Mouse (Mus musculus) CH12.LX (cell line): ENCODE measurements at regions not wholly inside any gene's neighbourhood (a gene's known extent, or its start where the extent isn't known, plus 50 kb on each side); places are given as distances from the start of the nearest gene placed in this dataset.

Source experiments
- DNase-seq: peaks from one replicate; pipeline ENCODE4 v3.0.0-alpha.2; 2013; ENCODE audit errors: extremely low read depth
- H3K27ac ChIP-seq: 2 replicates; pipeline ENCODE4 v1.5.1; 2012; ENCODE audit warnings: low read depth, mild to moderate bottlenecking, control low read depth, moderate library complexity; ENCODE audit not compliant: insufficient read depth
- H3K27me3 ChIP-seq: replicated peaks from 2 replicates; pipeline ENCODE3; 2012; ENCODE audit warnings: inconsistent platforms
- H3K36me3 ChIP-seq, 2 experiments: replicated peaks in 1 of 2; 2 replicates each; pipeline versions ENCODE3 to v1.6.1; 2012; ENCODE audit warnings: inconsistent platforms in 1 of 2, low read length in 1 of 2, mild to moderate bottlenecking in 1 of 2, mixed read lengths in 1 of 2, moderate library complexity in 1 of 2; ENCODE audit not compliant: control insufficient read depth in 1 of 2, insufficient read depth in 1 of 2
- H3K4me1 ChIP-seq, 2 experiments: 2 replicates each; pipeline ENCODE4 v1.6.1; 2012; ENCODE audit warnings: inconsistent platforms in 1 of 2, moderate library complexity in 1 of 2; ENCODE audit not compliant: insufficient read depth in 2 of 2, control insufficient read depth in 1 of 2
- H3K4me2 ChIP-seq: 2 replicates; pipeline ENCODE4 v1.6.1; 2012; ENCODE audit warnings: low read depth, mild to moderate bottlenecking, control low read depth; ENCODE audit not compliant: poor library complexity, insufficient read depth, severe bottlenecking
- H3K4me3 ChIP-seq, 3 experiments: fragments of 150-350 bp in 1 of 3; sonication (generic) in 1 of 3; replicated peaks in 1 of 3; 2 replicates each; pipeline versions ENCODE3 to v1.5.1; 2011 to 2012; ENCODE audit warnings: low read depth in 2 of 3, low read length in 2 of 3, mild to moderate bottlenecking in 2 of 3, moderate library complexity in 2 of 3, control low read depth in 1 of 3, improper control_type of control experiment in 1 of 3, inconsistent platforms in 1 of 3, mixed read lengths in 1 of 3; ENCODE audit not compliant: poor library complexity in 1 of 3
- H3K79me2 ChIP-seq: replicated peaks from 2 replicates; pipeline ENCODE4 v1.6.1; 2012; ENCODE audit warnings: mild to moderate bottlenecking, moderate library complexity; ENCODE audit not compliant: control insufficient read depth, poor library complexity, insufficient read depth, severe bottlenecking; ENCODE audit errors: extremely low read depth
- H3K9ac ChIP-seq: 2 replicates; pipeline ENCODE4 v1.6.1; 2012; ENCODE audit warnings: low read depth, mild to moderate bottlenecking, control low read depth, moderate library complexity; ENCODE audit not compliant: insufficient read depth
- H3K9me3 ChIP-seq: replicated peaks from 2 replicates; pipeline ENCODE3; 2012; ENCODE audit warnings: low read length, inconsistent platforms, mixed read lengths
- BHLHE40 ChIP-seq: IDR thresholded peaks from 2 replicates; pipeline ENCODE4 v1.6.1; 2011; ENCODE audit warnings: mild to moderate bottlenecking, low read depth, low read length, improper control_type of control experiment
- CHD1 ChIP-seq: IDR thresholded peaks from 2 replicates; pipeline ENCODE4 v1.6.1; 2012; ENCODE audit warnings: low read depth, low read length, improper control_type of control experiment, inconsistent platforms
- CHD2 ChIP-seq: IDR thresholded peaks from 2 replicates; pipeline ENCODE4 v1.6.1; 2011; ENCODE audit warnings: low read length, improper control_type of control experiment
- E2F4 ChIP-seq: IDR thresholded peaks from 2 replicates; pipeline ENCODE4 v1.6.1; 2011; ENCODE audit warnings: low read depth, low read length, improper control_type of control experiment; ENCODE audit not compliant: insufficient replicate concordance
- ELF1 ChIP-seq: IDR thresholded peaks from 2 replicates; pipeline ENCODE4 v1.6.1; 2014; ENCODE audit warnings: low read depth, mild to moderate bottlenecking, inconsistent platforms, low read length, improper control_type of control experiment
- EP300 ChIP-seq: IDR thresholded peaks from 2 replicates; pipeline ENCODE4 v1.6.1; 2011; ENCODE audit warnings: low read length, improper control_type of control experiment
- HCFC1 ChIP-seq: IDR thresholded peaks from 2 replicates; pipeline ENCODE4 v1.6.1; 2012; ENCODE audit warnings: low read depth, mild to moderate bottlenecking, inconsistent platforms, low read length, improper control_type of control experiment
- IRF4 ChIP-seq: IDR thresholded peaks from 2 replicates; pipeline ENCODE4 v1.6.1; 2014; ENCODE audit warnings: low read depth, mild to moderate bottlenecking, inconsistent platforms, low read length, improper control_type of control experiment
- JUN ChIP-seq: IDR thresholded peaks from 2 replicates; pipeline ENCODE4 v1.6.1; 2011; ENCODE audit warnings: low read depth, mild to moderate bottlenecking, low read length, improper control_type of control experiment, moderate library complexity; ENCODE audit not compliant: insufficient read depth
- KAT2A ChIP-seq: IDR thresholded peaks from 2 replicates; pipeline ENCODE4 v1.6.1; 2012; ENCODE audit warnings: low read length, improper control_type of control experiment, inconsistent platforms; ENCODE audit not compliant: insufficient replicate concordance
- MAFK ChIP-seq: IDR thresholded peaks from 2 replicates; pipeline ENCODE4 v1.6.1; 2011; ENCODE audit warnings: low read length, improper control_type of control experiment; ENCODE audit not compliant: insufficient replicate concordance
- MAX ChIP-seq: IDR thresholded peaks from 2 replicates; pipeline ENCODE4 v1.6.1; 2011; ENCODE audit warnings: low read length, improper control_type of control experiment
- MAZ ChIP-seq: IDR thresholded peaks from 2 replicates; pipeline ENCODE4 v1.6.1; 2012; ENCODE audit warnings: low read depth, mild to moderate bottlenecking, inconsistent platforms, low read length, improper control_type of control experiment, moderate library complexity
- MEF2A ChIP-seq: IDR thresholded peaks from 2 replicates; pipeline ENCODE4 v1.6.1; 2014; ENCODE audit warnings: low read depth, mild to moderate bottlenecking, inconsistent platforms, low read length, improper control_type of control experiment, borderline replicate concordance
- MXI1 ChIP-seq: IDR thresholded peaks from 2 replicates; pipeline ENCODE4 v1.6.1; 2011; ENCODE audit warnings: mild to moderate bottlenecking, low read depth, low read length, improper control_type of control experiment
- MYC ChIP-seq: IDR thresholded peaks from 2 replicates; pipeline ENCODE4 v1.6.1; 2011; ENCODE audit warnings: low read depth, mild to moderate bottlenecking, improper control_type of control experiment, low read length
- PAX5 ChIP-seq: IDR thresholded peaks from 2 replicates; pipeline ENCODE4 v1.6.1; 2012; ENCODE audit warnings: low read length, inconsistent platforms, mixed read lengths
- POLR2AphosphoS2 ChIP-seq: IDR thresholded peaks from 2 replicates; pipeline ENCODE4 v1.6.1; 2011; ENCODE audit warnings: low read depth, low read length, improper control_type of control experiment
- RAD21 ChIP-seq: IDR thresholded peaks from 2 replicates; pipeline ENCODE4 v1.6.1; 2011; ENCODE audit warnings: low read depth, mild to moderate bottlenecking, low read length, improper control_type of control experiment, moderate library complexity
- SMC3 ChIP-seq: IDR thresholded peaks from 2 replicates; pipeline ENCODE4 v1.6.1; 2011; ENCODE audit warnings: low read depth, low read length, improper control_type of control experiment
- TBP ChIP-seq: conservative IDR thresholded peaks from 2 replicates; pipeline ENCODE4 v1.6.1; 2011; ENCODE audit warnings: low read depth, low read length, improper control_type of control experiment
- TCF12 ChIP-seq: IDR thresholded peaks from 2 replicates; pipeline ENCODE4 v1.6.1; 2014; ENCODE audit warnings: low read depth, mild to moderate bottlenecking, inconsistent platforms, low read length, improper control_type of control experiment
- UBTF ChIP-seq: IDR thresholded peaks from 2 replicates; pipeline ENCODE4 v1.6.1; 2012; ENCODE audit warnings: low read depth, mild to moderate bottlenecking, inconsistent platforms, low read length, improper control_type of control experiment, moderate library complexity
- USF1 ChIP-seq: IDR thresholded peaks from 2 replicates; pipeline ENCODE4 v1.6.1; 2014; ENCODE audit warnings: low read depth, mild to moderate bottlenecking, inconsistent platforms, low read length, improper control_type of control experiment
- USF2 ChIP-seq: conservative IDR thresholded peaks from 2 replicates; pipeline ENCODE4 v1.6.1; 2011; ENCODE audit warnings: low read depth, low read length, improper control_type of control experiment
- ZKSCAN1 ChIP-seq: IDR thresholded peaks from 2 replicates; pipeline ENCODE4 v1.6.1; 2012; ENCODE audit warnings: low read depth, inconsistent platforms, low read length, improper control_type of control experiment, borderline replicate concordance
- ZMIZ1 ChIP-seq: IDR thresholded peaks from 2 replicates; pipeline ENCODE4 v1.6.1; 2012; ENCODE audit warnings: low read depth, mild to moderate bottlenecking, inconsistent platforms, low read length, improper control_type of control experiment
- dilution Hi-C: fragments of 300-500 bp; cut with MboI; formaldehyde crosslinking; loops from 2 replicates; pipeline ENCODE4 v1.14.3; 2020; ENCODE audit warnings: low sequenced_read_pairs; ENCODE audit not compliant: extremely low pct_unique_long_range_greater_than_20kb, extremely low pct_ligation_motif_present
- in situ Hi-C: fragments of 300-500 bp; cut with MboI; formaldehyde crosslinking; loops from 3 replicates; pipeline ENCODE4 v1.14.3; 2019; ENCODE audit warnings: low sequenced_read_pairs, low pct_ligation_motif_present, low pct_unique_long_range_greater_than_20kb, mixed read lengths

DNA sequence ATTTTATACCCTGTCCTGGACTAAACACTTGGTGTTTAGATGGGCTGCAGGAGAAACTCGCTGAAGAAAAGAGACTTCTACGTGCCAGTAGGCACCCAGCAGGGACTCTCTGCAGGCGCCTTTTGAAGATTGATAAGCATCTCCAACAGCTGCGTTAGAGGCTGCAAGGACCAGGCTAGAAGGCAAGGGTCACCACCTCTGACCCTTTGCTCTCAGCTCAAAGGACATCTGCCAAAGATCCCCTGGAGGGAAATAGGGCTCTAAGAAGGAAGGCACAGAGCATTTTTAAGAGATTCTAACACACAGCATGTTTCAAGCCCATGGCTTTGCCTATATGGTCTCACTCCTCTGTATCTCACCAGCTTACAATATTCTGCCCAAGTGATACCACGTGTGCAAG, 139.7 kb upstream of the Gpc5 start:
- Histone ChIP-seq H3K79me2 (no peaks in the 10 kb centered on the region), H3K4me1 (peaks cover 0 to 28% of the 10 kb centered on the region in 2 experiments; a peak in 2 of 4 replicates), H3K27ac (no peak overlapping the region), H3K9ac (no peak overlapping the region), H3K4me3 (no peak overlapping the region), H3K4me2 (no peak overlapping the region), H3K36me3 (no peaks in the 10 kb centered on the region), H3K9me3 (no peaks in the 10 kb centered on the region), H3K27me3 (no peaks in the 10 kb centered on the region)
- in situ Hi-C loops (no loop called here), dilution Hi-C loops (no loop called here)
- TF ChIP-seq USF2 (no peak), USF1 (no peak)
- DNase-seq: no peak

GRCm38 (mm10) chr14:114953070-114953665, 138.8 kb upstream of the Gpc5 start:
- in situ Hi-C loops: no loop called here
- no peak for TF ChIP-seq SMC3
- no peak for TF ChIP-seq IRF4
- no peak for TF ChIP-seq KAT2A
- TF ChIP-seq MYC: no peak
- TF ChIP-seq MAX: no peak
- TF ChIP-seq MAZ: no peak
- TF ChIP-seq TBP: no peak
- no peak for TF ChIP-seq CHD2
- TF ChIP-seq UBTF: no peak
- no peak for TF ChIP-seq MXI1

DNA sequence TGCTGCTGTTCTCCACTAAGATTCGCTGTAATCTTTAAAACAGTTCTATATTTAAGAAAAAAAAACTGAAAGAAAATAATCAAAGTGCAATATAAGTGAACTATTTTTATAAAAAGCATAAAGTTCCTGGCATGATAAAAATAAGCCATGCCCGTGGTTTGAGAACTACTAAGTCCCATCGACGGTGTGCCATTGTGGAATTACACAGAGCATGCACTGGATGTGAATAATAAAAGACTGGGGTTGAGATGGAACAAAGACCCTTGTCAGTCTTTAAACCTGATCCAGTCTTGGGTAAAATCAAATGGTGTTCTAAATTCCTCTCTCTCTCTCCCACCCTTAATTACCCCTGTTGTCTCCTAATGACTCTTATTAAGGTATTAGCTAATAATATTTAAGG, 137.7 kb upstream of the Gpc5 start:
- DNase-seq: no peak
- Histone ChIP-seq H3K9me3 (no peaks in the 10 kb centered on the region), H3K79me2 (no peaks in the 10 kb centered on the region), H3K27me3 (no peaks in the 10 kb centered on the region), H3K4me1 (peaks cover 0 to 15% of the 10 kb centered on the region in 2 experiments; a peak in 2 of 4 replicates), H3K4me2 (no peak overlapping the region), H3K9ac (no peak overlapping the region), H3K4me3 (no peak overlapping the region), H3K27ac (no peak overlapping the region), H3K36me3 (no peaks in the 10 kb centered on the region)
- dilution Hi-C loops: no loop called here
- in situ Hi-C loops: no loop called here
- TF ChIP-seq EP300 (no peak), USF1 (no peak), MEF2A (no peak), MYC (no peak), JUN (no peak), BHLHE40 (no peak), HCFC1 (no peak), ELF1 (no peak), KAT2A (no peak), RAD21 (no peak), MAFK (no peak), ZKSCAN1 (no peak), ZMIZ1 (no peak), CHD1 (no peak), POLR2AphosphoS2 (no peak), PAX5 (no peak), E2F4 (no peak), TCF12 (no peak)

More at GRCm38 (mm10) chr14:114953070-114953665, 138.8 kb upstream of the Gpc5 start:
- H3K4me2 ChIP-seq: no peak overlapping the region
- H3K79me2 ChIP-seq: no peaks in the 10 kb centered on the region
- peaks cover 0 to 23% of the 10 kb centered on the region in 2 experiments; a peak in 2 of 4 replicates for H3K4me1 ChIP-seq
- DNase-seq: no peak
- no peak overlapping the region for H3K9ac ChIP-seq
- no peak overlapping the region for H3K27ac ChIP-seq
- H3K27me3 ChIP-seq: no peaks in the 10 kb centered on the region
- H3K4me3 ChIP-seq: no peak overlapping the region
- dilution Hi-C loops: no loop called here
- no peaks in the 10 kb centered on the region for H3K9me3 ChIP-seq
- no peaks in the 10 kb centered on the region for H3K36me3 ChIP-seq
